Mouse (Mus musculus) granulocyte monocyte progenitor cell, adult 5-6 weeks (primary cell): ENCODE data around the gene Smad9. TPM values are rescaled to one million over a fixed set of nuclear protein-coding genes. Genes with fewer than 3 reads are reported as not detected.

Experiments used
- ATAC-seq: replicated peaks from 2 replicates; pipeline ENCODE4 v1.8.0; 2016; ENCODE audit warnings: mild to moderate bottlenecking, moderate TSS enrichment, inconsistent platforms; ENCODE audit not compliant: poor library complexity, severe bottlenecking
- total RNA-seq, 2 experiments: library from RNA; stranded (forward) in 1 of 2; stranded (reverse) in 1 of 2; fragments of 200-712, 200-1000 nt in 1 of 2; fragments of >200 nt in 1 of 2; fragmentation: Nextera tagmentation in 1 of 2; gene quantifications; 2 replicates each; pipeline ENCODE4 v1.2.3; 2014 to 2017

The Smad9 gene
- total RNA-seq, 2 experiments from 2014 or later, result not detected

DNA sequence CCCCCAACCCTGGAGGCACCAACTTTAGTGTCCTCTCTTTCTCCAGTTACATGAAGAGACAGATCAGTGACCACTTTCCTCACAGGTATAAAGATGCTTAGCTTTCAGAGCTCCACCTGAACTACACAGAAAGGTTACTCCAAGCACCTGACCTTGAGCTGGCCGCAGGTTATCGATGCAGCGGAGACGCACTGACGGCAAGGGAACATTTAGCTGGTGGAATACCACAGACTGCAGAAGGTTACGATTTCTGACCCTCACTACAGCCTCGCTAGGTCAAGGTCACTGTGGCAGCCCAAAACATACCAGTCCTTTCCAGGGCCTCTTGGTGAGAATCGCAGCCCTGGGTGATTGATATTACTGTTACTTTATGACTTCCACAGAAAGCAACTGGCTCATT lies 48.3 kb downstream of the Smad9 start:
- ATAC-seq, result no peak

DNA sequence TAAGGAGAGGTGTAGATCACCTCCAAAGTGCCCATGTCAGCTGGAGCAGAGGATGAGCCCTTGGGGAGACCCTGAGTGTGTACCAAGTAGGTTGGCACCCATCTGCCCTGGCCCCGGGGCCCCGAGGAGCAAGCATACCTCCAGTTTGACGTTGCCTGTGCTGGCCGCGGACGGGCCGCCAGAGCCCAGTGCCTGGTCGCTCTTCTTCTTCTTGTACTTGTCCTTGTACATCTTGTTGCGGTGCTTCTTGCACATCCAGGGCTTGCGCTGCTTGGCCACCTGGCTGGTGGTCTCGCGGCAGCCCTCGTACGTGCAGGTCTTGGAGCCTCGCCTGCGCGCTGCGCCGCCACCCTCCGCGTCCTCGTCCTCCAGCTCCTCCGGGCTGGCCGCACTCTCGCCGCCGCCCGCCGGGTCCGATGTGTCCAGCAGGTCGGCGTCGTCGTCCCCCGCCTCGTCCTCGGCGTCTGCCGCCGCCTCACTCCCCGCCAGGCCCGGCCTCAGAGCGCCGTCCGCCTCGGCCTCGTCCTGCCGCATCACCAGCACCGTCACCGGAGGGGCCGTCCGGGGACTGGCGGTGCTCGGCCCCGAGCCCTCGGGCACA lies 51.8 kb downstream of the Smad9 start:
- peak; percentile 10; the same call in 1 of the 2 replicates for ATAC-seq

DNA sequence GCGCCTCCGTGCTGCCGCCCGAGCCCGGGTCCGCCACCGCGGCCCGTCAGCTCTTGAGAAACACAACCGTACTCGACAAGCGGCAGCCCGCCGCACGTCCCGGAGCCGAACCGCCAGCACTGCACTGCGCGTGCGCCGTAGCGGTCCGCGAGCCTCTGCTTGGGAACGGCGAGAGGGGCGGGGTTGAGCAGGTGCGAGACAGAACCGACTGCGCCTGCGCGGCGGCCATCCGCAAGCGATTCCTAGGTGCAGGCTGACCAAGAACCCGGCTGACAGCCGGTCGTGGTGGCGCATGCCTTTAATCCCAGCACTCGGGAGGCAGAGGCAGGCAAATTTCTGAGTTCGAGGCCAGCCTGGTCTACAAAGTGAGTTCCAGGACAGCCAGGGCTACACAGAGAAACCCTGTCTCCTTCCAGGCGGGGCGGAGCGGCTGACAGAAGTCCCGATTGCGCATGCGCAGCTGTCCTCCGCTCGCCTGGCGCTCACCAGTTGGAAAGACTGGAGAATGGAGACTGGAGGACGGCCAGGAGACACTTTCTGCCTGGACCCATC lies 52.4 kb downstream of the Smad9 start, which contains the start of gene Rfxap:
Gene Rfxap, minus strand, starts transcription at position 126 of the 552 bp plus-strand sequence.
- peak; percentile 77 for ATAC-seq

DNA sequence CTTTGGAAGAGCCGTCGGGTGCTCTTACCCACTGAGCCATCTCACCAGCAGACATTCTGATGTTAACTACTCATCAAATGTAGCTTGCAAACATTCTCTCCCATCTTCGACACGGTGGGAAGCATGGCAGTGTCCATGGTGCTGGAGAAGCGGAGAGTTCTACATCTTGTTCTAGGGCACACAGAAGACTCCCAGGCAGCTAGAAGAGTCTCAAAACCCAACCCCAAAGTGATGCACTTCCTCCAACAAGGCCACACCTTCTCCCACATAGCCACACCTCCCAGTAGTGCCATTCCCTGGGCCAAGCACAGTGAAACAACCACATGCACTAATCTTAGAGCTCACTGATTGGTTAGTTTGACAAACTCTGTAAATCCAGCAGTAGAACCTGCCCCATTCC lies 53.7 kb downstream of the Smad9 start:
- peak; percentile 25 for ATAC-seq

DNA sequence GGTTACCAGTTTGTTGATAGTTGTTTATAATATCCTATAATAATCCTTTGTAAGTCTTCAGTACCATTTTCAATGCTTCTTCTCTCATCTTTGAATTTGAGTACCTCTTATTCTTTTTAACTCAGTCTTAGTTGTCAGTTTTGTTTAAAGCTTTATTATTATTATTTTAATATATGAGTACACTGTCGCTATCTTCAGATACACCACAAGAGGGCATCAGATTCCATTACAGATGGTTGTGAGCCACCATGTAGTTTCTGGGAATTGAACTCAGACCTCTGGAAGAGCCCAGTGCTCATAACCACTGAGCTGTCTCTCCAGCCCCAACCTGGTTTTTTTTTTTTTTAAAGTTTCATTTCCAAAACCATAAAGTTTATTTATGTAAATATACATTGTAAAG lies 56.2 kb downstream of the Smad9 start:
- no peak for ATAC-seq

DNA sequence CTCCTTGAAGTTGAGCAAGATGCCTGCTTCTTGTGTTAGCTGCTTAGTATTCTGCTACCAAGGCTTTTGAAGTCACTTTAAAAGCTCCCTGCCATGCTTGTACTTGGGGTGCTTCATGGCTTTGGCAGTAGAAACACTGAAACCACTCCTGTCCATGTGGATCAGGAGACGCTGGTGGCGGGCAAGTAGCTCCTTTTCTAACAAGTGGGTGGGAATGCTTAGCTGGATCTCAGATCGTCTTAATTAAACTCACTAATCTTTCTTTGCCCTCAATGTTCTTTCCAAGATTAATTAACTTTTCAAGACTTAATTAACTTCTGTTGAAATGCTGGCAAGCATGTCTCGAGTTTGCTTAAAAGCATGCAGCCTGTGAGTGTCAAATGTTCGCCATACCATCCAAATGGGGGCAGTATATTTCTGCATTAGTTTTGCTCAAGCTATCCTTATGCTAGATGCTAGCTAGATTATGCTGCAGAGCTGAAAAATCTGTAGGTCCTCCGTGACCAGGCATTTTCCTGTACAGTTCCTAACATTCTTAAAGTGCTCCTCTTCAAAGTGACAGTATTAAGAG lies 58.1 kb downstream of the Smad9 start:
- no peak for ATAC-seq

DNA sequence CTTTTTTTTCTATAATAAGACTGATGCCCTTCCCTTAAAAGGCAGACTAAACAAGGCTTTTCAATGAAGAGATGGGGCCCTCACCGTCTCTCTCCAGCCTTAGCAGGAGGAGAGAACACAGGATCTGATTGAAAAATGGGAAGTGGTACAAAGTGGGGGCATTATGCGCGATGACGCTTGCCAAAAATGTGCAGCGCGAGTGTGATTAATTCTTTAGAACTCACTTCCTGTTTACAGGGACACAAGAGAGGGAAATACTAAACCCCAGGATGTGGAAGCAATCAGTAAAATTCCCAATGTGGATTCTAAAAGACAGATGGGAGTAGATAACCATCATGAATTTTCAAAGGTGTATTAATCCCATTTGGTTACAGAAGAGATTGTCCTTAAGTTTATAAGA lies 59.2 kb downstream of the Smad9 start:
- ATAC-seq, result peak; percentile 88

DNA sequence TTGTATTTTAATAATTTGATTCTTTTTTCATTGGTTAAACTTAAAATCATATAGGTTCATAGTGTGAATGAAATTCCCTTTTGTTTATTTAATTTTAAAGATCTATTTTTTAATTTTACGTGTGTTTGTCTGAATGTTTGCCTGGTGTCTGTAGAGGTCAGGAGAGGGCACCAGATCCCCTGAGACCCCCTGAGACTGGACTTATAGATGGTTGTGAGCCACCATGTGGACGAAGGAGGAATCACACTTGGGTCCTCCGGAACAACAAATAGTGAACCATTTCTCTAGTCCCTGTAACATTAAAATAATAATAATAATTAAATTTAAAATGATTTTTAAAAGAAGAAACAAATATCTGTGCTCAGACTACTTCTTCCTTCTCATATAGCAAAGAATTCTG lies 59.9 kb downstream of the Smad9 start:
- peak; percentile 69 for ATAC-seq

DNA sequence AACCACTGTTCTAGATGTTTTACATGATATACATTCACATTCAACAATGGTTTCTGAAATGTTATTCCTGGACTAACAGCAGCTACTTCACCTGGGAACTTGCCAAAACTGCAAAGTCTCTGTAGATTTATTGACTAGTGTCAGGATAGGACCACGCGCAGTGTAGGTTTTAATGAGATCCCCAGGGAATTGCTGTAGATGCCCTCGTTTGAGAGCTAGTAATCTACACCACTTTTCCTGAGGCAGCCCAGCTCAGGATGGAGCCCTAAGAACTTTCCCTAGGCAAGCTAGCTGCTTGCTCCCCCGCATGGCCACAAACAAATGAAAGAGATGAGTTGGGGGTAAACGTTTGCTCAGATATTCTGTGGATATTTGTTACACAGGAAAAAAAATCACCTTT lies 67.1 kb downstream of the Smad9 start:
- no peak for ATAC-seq

DNA sequence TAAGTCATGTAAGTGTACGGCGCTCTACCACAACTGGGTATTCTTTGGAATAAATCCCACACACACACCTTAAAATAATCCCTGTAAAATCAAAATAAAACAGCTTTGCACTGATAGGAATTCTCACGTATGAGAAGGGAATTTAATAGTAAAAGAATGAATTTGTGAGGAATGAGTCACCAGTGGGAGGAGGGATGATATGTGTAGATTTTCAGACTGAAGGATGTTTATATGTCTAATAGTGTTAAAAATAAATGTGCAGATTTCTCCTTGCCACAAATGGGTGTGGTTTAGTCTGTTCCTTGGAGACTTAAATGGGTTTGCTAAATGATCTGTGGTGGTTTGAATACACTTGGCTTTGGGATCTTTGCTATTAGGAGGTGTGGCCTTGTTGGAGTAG lies 77.1 kb downstream of the Smad9 start:
- no peak for ATAC-seq

DNA sequence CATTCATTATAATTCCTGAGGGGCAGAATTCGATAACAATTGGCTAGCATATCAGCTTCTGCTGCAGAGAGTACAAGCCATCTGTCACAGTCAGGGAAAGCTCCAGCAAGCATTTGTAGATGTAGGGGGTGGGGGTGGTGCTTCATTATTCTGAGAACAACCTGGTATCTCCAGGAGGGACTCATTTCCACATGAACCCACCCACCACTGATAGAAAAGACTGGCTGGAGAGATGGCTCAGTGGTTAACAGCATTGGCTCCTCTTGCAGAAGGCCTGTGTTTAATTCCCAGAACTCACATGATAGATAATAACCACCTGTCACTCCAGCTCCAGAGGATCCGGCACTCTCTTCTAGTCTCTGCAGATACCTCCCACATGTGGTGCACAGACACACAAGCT lies 80.0 kb downstream of the Smad9 start:
- ATAC-seq, result no peak

Other genes starting within 250 kb of the Smad9 start
- 95.9 and 96.3 TPM in 2 replicates for gene Supt20, start 62.8 kb upstream of the Smad9 start, total RNA-seq (2014; fragmentation: Nextera tagmentation)
- gene Supt20, start 62.8 kb upstream of the Smad9 start, total RNA-seq (2017), result 52.4 and 56.0 TPM in 2 replicates
- gene Gm21958, start 41.2 kb upstream of the Smad9 start, total RNA-seq (2014; fragmentation: Nextera tagmentation), result not detected in 2 replicates
- gene Gm21958, start 41.2 kb upstream of the Smad9 start, total RNA-seq (2017), result not detected in 2 replicates
- 145 and 200 TPM in 2 replicates for gene Exosc8, start 20.2 kb upstream of the Smad9 start, total RNA-seq (2014; fragmentation: Nextera tagmentation)
- gene Exosc8, start 20.2 kb upstream of the Smad9 start, total RNA-seq (2017), result 243 and 250 TPM in 2 replicates
- gene Alg5, start 20.0 kb upstream of the Smad9 start, total RNA-seq (2014; fragmentation: Nextera tagmentation), result 40.5 and 46.2 TPM in 2 replicates
- 47.9 and 49.5 TPM in 2 replicates for gene Alg5, start 20.0 kb upstream of the Smad9 start, total RNA-seq (2017)
- 10.1 and 45.6 TPM in 2 replicates for gene Rfxap, start 52.2 kb downstream of the Smad9 start, total RNA-seq (2014; fragmentation: Nextera tagmentation)
- gene Rfxap, start 52.2 kb downstream of the Smad9 start, total RNA-seq (2017), result 54.7 and 56.3 TPM in 2 replicates
- gene Sertm1, start 160.3 kb downstream of the Smad9 start, total RNA-seq (2014; fragmentation: Nextera tagmentation), result not detected in 2 replicates
- gene Sertm1, start 160.3 kb downstream of the Smad9 start, total RNA-seq (2017), result not detected in 2 replicates